Mouse (Mus musculus): ENCODE data around the gene Gas6.

Gene Gas6

DNA sequence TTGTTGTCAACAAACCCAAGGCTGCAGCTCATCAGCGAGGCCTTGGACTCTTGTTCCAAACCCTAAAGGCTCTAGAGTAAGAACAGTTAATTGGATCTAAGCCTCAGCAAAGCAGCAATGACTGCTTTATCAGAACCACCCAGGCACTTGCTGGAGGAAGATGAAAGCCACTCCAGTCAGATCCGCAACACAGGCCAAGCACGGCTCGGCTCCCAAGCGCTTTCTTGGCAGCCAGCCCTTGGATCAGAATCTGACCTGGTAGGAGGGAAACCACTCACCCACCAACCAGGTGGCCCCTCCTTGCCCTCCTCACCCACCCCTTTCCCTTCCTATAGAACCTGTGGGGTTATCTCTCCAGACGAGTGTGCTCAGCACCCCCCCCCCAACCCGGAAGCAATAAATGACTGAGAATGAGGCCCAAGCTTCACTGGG is 21.7 kb upstream of the Gas6 start:
- CTCF ChIA-PET, result interaction anchor here in 1 of 4 experiments (0.7 kb wide), 1 partner anchor 1125 kb away, joined by 3 read pairs; no protein-coding TSS in a partner anchor

DNA sequence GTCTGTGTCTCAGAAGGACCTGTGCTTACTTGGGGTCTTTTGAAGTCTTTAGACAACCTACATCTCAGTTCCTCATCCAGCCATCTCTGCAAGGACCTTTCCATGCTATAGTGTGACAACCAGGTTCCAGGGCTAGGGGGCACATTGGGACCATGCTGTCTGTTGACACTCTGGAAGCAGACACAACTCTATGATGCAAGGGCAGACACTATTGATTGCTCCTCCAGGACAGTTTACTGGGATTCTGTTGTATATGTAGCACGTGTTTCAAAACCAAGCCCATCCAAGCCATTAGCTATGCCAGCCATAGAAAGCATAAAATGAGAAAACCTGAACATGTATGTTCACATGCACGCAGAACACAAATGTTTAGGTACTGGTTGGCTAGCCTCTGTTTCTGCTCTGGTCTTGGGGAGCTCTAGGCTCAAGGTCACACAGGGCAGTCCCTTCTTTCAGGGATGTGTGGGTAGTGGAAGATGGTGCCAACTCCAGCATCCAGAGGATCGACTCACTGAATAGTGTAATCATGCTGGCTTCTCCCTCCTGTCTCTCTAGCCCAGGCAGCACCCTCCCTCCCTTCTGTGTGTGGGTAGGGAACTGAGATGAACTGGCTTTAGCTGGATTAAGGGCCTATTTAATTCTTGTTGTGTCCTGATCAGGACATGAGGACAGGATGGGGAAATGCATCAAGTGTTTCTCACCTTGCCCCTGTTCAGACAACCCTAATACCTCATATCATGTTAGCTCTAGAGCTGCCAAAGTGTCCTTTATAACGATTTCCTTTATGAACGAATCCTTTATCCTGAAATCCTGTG is 19.5 kb upstream of the Gas6 start:
- POLR2A ChIA-PET, result no interaction called here
- CTCF ChIA-PET, result no interaction called here

More for the DNA sequence above, 21.7 kb upstream of the Gas6 start:
- POLR2A ChIA-PET, result interaction anchor here in 2 of 4 experiments (1.0 to 1.7 kb wide), 3 partner anchors 11 to 33 kb away, joined by 3 to 8 read pairs (median 4); no protein-coding TSS in a partner anchor

DNA sequence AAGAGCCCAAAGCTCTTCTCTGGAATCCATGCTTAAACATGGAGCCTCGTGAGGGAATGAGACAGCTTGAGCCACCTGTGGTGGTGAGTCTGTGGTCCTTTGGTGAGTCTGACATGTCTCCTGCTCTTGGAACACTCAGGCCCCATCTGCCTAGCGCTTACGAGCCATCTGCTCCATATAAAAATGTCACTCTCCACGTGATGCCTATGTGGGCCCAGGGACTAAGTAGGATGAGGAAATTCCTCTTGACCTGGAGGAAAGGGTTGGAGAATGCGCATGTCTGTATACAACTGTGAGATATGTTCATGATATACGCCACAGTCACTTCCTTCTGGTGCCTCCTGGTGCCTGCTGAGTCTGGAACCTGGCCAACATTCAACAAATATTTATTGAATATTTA is 18.4 kb upstream of the Gas6 start:
- CTCF ChIA-PET, result interaction anchor here in 1 of 4 experiments (0.5 kb wide), 1 partner anchor 82 kb away, joined by 6 read pairs; no protein-coding TSS in a partner anchor

DNA sequence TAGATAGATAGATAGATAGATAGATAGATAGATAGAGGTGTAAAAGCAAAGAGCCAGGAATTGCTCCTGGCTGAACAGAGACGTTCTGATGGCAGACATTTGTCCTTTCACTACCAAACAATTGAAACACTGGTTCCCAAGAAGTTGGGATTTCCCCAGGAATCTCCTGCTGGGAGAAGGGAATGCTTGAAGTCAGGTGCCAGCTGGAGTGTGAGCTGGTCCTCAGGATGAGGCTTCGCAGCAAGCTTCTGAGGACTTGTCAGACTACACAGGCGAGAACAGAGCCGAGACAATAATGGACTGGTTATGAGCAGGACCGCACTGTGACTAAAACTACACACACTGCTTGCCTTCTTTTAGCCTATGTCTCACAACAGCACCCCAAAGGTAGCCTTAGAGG is 17.7 kb upstream of the Gas6 start:
- POLR2A ChIA-PET, result no interaction called here
- CTCF ChIA-PET, result no interaction called here

More for the DNA sequence above, 18.4 kb upstream of the Gas6 start:
- POLR2A ChIA-PET, result no interaction called here

DNA sequence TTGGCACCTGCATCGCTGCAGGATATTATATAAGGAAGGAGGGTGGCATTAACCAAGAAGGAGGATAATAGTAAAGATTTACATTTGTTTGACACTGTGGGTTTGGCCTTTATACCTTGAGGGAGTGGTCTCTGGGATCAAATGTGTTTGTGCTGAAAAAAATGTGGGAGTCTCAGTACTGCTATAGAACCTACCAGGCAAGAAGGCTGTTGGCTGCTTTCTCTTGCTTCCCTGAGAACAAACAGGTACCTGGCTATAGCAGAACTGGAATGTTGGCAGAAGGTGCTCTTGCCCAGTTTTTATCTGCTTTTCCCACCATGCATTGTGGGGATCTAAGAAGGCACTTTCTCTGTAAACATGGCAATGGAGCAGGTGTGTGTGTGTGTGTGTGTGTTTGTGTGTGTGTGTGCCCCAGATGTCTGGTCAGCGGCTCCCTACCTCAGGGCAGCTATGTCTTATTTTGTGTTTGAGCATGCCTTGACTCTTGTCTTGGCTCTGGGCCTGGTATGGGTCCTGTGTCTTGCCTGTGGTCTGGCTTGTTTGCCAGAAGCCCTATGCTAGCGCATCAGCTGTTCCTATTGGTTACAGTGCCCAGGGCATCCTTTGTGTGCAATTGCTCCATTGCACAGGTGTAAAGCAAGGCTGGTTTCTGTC is 13.1 kb upstream of the Gas6 start:
- POLR2A ChIA-PET, result interaction anchor here in 1 of 4 experiments (0.5 to 1.5 kb wide), 2 partner anchors 278 to 1738 kb away, joined by 3 read pairs; partner anchors contain the start of gene Upf3a
- CTCF ChIA-PET, result interaction anchor here in 1 of 4 experiments (0.6 kb wide), 1 partner anchor 72 kb away, joined by 3 read pairs; no protein-coding TSS in a partner anchor

- POLR2A ChIA-PET, result interaction anchor here in 1 of 4 experiments (0.5 to 1.5 kb wide), 3 partner anchors 41 to 1737 kb away, joined by 3 read pairs; partner anchors contain the start of gene Upf3a
- CTCF ChIA-PET, result interaction anchor here in 1 of 4 experiments (0.6 kb wide), 1 partner anchor 72 kb away, joined by 3 read pairs; no protein-coding TSS in a partner anchor
These were observed 12.6 kb upstream of the Gas6 start for GRCm38 (mm10) chr8:13506849-13507248.

DNA sequence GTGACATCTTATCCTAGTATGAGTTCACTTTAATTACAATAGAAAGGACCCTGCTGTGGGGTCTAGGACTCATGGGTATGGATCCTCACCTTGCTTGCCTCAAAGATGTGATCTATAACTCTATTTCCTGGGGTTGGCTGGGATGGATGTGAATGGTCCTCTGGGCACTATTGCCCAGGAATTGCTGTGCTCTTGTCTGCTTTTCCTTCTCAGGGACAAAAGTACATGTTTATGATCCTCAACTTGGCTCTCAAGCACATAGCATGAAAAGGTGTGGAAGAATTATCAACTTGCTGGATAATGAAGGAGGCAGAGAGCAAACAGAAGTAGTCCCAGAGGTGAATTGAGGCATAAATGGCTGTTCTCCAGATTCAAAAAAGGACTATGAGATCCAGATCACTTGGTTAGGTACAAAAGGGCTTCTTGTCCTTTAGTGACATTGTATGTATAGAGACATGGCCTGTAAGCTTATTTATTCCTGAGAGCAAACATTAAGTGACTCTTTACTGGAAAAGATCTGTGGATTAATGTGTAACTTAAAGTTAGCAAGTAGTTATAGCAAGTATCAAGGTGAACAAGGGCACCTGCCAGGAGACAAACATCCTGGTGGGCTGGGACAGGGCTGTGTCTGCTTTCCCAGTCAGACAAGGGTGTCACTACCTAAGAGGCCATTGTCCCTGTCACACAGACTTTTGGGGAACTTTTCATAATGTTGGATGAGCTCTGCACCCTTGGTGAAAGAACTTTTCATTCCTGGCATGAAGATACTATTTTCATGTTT is 10.8 kb upstream of the Gas6 start:
- ChIA-PET POLR2A (interaction anchor here in 1 of 4 experiments (1.2 kb wide), 1 partner anchor 26 kb away, joined by 3 read pairs; no protein-coding TSS in a partner anchor), CTCF (no interaction called here)

GRCm38 (mm10) chr8:13503936-13504606 is 9.8 kb upstream of the Gas6 start:
- CTCF ChIA-PET, result no interaction called here
- POLR2A ChIA-PET, result interaction anchor here in 2 of 4 experiments (0.6 to 1.2 kb wide), 2 partner anchors 10 to 75 kb away, joined by 3 to 4 read pairs; partner anchors contain the start of gene Gas6 (in 1 of the 2)

GRCm38 (mm10) chr8:13501221-13501620 is 6.9 kb upstream of the Gas6 start:
- ChIA-PET CTCF (no interaction called here), POLR2A (no interaction called here)

GRCm38 (mm10) chr8:13493011-13493410 is 1.3 kb downstream of the Gas6 start:
- ChIA-PET POLR2A (interaction anchor here in 2 of 4 experiments (0.7 to 3.6 kb wide), 6 partner anchors 10 to 334 kb away, joined by 3 to 32 read pairs (median 3); partner anchors contain the start of gene Lamp1 (in 1 of the 2)), CTCF (no interaction called here)

GRCm38 (mm10) chr8:13492198-13492995 is 1.9 kb downstream of the Gas6 start:
- CTCF ChIA-PET, result interaction anchor here in 1 of 4 experiments (0.9 kb wide), 1 partner anchor 646 kb away, joined by 4 read pairs; no protein-coding TSS in a partner anchor
- POLR2A ChIA-PET, result interaction anchor here in 3 of 4 experiments (0.6 to 3.6 kb wide), 12 partner anchors 10 to 1551 kb away, joined by 3 to 32 read pairs (median 3); partner anchors contain the start of genes Lamp1 (in 1 of the 3) and Rasa3 (in 1 of the 3)

DNA sequence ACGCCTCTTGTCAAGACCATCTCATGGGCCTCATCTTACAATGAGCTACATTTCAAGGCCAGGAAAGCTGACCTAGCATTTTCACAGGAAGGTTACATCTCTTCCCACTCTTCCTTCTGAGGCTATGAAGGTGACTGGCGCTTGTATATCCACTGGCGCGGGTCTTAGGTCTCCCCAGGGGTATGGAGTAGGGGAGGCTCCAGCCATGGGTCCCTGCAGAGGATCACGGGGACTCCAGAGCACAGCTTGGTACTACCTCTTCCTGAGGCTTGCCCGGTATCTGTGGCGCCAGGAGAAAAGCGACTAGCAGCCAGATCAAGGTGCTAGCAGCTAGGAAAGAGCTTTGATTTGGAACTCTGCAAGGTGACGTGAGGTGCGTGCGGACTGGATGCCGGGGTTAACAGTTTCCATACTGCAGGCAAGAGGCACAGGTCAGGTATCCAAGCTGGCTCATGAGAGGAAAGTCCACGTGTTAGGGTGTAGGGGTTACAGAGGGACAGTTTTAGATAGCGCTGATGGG is 2.7 kb downstream of the Gas6 start:
- ChIA-PET CTCF (interaction anchor here in 1 of 4 experiments (0.9 kb wide), 1 partner anchor 645 kb away, joined by 4 read pairs; no protein-coding TSS in a partner anchor), POLR2A (interaction anchor here in 2 of 4 experiments (0.7 to 3.6 kb wide), 10 partner anchors 9 to 186 kb away, joined by 3 to 32 read pairs (median 4); partner anchors contain the start of gene Rasa3 (in 1 of the 2))

- POLR2A ChIA-PET, result interaction anchor here in 3 of 4 experiments (0.6 to 3.6 kb wide), 12 partner anchors 9 to 360 kb away, joined by 3 to 32 read pairs (median 3); no protein-coding TSS in a partner anchor
- CTCF ChIA-PET, result interaction anchor here in 3 of 4 experiments (0.7 to 1.0 kb wide), 5 partner anchors 15 to 261 kb away, joined by 3 to 9 read pairs (median 3); no protein-coding TSS in a partner anchor
These were observed 4.0 kb downstream of the Gas6 start for GRCm38 (mm10) chr8:13489986-13490910.

GRCm38 (mm10) chr8:13489351-13489750 is 4.9 kb downstream of the Gas6 start:
- POLR2A ChIA-PET, result interaction anchor here in 1 of 4 experiments (0.8 to 3.4 kb wide), 3 partner anchors 59 to 297 kb away, joined by 3 to 13 read pairs (median 4); no protein-coding TSS in a partner anchor
- CTCF ChIA-PET, result no interaction called here

GRCm38 (mm10) chr8:13483191-13483590 is 11.1 kb downstream of the Gas6 start:
- CTCF ChIA-PET, result interaction anchor here in 2 of 4 experiments (0.6 to 1.1 kb wide), 3 partner anchors 14 to 242 kb away, joined by 3 to 4 read pairs (median 3); no protein-coding TSS in a partner anchor
- POLR2A ChIA-PET, result interaction anchor here in 3 of 4 experiments (0.6 to 1.7 kb wide), 3 partner anchors 9 to 578 kb away, joined by 3 to 8 read pairs (median 6); no protein-coding TSS in a partner anchor
